ENCODE assay signal across 22 mouse cellular contexts in the genomic region with DNA sequence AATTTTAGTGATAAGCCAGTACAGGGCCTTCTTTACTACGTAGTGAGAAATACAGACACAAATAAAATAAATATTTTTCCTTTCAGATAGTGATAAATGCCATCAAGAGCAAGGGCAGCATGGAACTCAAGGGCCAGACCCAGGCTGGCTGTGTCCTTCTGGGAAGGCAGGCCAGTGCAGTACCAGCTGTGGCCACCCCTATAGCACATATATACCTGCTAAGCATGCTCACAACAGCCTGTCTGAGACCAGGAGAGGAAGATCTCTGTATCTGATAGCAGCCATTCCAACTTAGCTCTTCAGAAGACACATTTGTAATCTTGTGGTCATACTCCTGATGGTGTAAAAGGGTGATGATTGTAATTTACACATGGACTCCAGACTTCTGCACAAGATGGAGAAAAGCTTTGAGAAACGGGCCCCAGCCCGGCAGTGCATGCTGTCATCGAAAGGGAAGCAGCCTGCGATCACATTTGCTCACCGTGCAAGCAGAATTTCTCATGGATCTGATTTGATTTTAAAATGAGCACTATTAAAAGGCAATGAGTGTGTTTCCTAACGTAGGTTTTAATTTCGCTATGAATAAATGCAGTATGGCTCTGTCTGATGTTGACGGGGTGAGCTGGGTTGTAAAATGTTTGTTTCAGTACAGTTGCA.
DNase-seq lines count a peak whose midpoint lies in the region; ATAC-seq lines count a peak whose summit lies in the region.
"Had no signal": no experiment of that assay in that cellular context is flagged by ENCODE, and none has a peak within 500 bp of the region (broad histone marks: within the 10 kb centered on the region; RNA-seq: fewer than 3 reads in every experiment).

No protein-coding gene starts in this region.

- H3K9ac ChIP-seq in forebrain, embryonic 14.5 days (ENCODE audit: low read length), result no peak overlapping the region
- no peak overlapping the region for H3K9ac ChIP-seq in forebrain, embryonic 13.5 days
- H3K9ac ChIP-seq in midbrain, embryonic 15.5 days, result no peak overlapping the region
- no peak overlapping the region for H3K9ac ChIP-seq in midbrain, embryonic 11.5 days (ENCODE audit: low read length)
- no peak overlapping the region for H3K9ac ChIP-seq in limb, embryonic 15.5 days
- H3K9ac ChIP-seq: liver, embryonic 13.5 days; lung, embryonic 15.5 days; midbrain, embryonic 12.5 days had no signal

- DNase-seq in forebrain, embryonic 14.5 days (ENCODE audit: low spot score), result peak; percentile 8
- peak; percentile 23 to 53 for DNase-seq in layer of hippocampus, adult 18-20 months (ENCODE audit: low spot score in 2 of 2)
- DNase-seq in layer of hippocampus, adult 11-12 months (ENCODE audit: low spot score), result no peak
- DNase-seq in midbrain, embryonic 11.5 days (ENCODE audit: low spot score, missing footprints), result no peak
- no peak for DNase-seq in liver
- DNase-seq: adrenal gland, adult 2 months; cerebellum, adult 9-10 months; gastrocnemius, postnatal 25 days; heart, adult 2 months; heart, postnatal 36 days; kidney, adult 18-20 months; left cerebral cortex, postnatal 4 days; liver, embryonic 13.5 days; lung, postnatal 4 days; thymus, postnatal 36 days had no signal

- no peaks in the 10 kb centered on the region for H3K9me3 ChIP-seq in forebrain, embryonic 14.5 days (replicated peaks; ENCODE audit: control insufficient read depth, low read length)
- no peaks in the 10 kb centered on the region for H3K9me3 ChIP-seq in forebrain, embryonic 13.5 days (replicated peaks)
- H3K9me3 ChIP-seq in midbrain, embryonic 15.5 days, result no peaks in the 10 kb centered on the region
- no peaks in the 10 kb centered on the region for H3K9me3 ChIP-seq in midbrain, embryonic 11.5 days (ENCODE audit: control insufficient read depth, low read length)
- H3K9me3 ChIP-seq in limb, embryonic 15.5 days, result no peaks in the 10 kb centered on the region
- H3K9me3 ChIP-seq: embryonic facial prominence, embryonic 10.5 days; liver, embryonic 13.5 days; lung, embryonic 15.5 days; midbrain, embryonic 12.5 days had no signal

- 0 out of 2 replicates have a peak, but pooled peaks cover 2% of the 10 kb centered on the region for H3K4me1 ChIP-seq in forebrain, embryonic 14.5 days (ENCODE audit: control insufficient read depth, insufficient read depth, low read length)
- peaks cover 9% of the 10 kb centered on the region for H3K4me1 ChIP-seq in forebrain, embryonic 13.5 days
- peaks cover 10% of the 10 kb centered on the region for H3K4me1 ChIP-seq in midbrain, embryonic 15.5 days
- H3K4me1 ChIP-seq in midbrain, embryonic 11.5 days (ENCODE audit: control insufficient read depth, insufficient read depth, low read length), result no peaks in the 10 kb centered on the region
- peaks cover 4% of the 10 kb centered on the region for H3K4me1 ChIP-seq in limb, embryonic 15.5 days
- H3K4me1 ChIP-seq: liver, embryonic 13.5 days; lung, embryonic 15.5 days had no signal

- no peaks in the 10 kb centered on the region for H3K36me3 ChIP-seq in forebrain, embryonic 14.5 days (ENCODE audit: control insufficient read depth, insufficient read depth, low read length)
- H3K36me3 ChIP-seq in forebrain, embryonic 13.5 days (ENCODE audit: poor library complexity, severe bottlenecking), result no peaks in the 10 kb centered on the region
- H3K36me3 ChIP-seq in midbrain, embryonic 15.5 days (replicated peaks), result no peaks in the 10 kb centered on the region
- no peaks in the 10 kb centered on the region for H3K36me3 ChIP-seq in midbrain, embryonic 11.5 days (ENCODE audit: control insufficient read depth, insufficient read depth, low read length)
- H3K36me3 ChIP-seq in limb, embryonic 15.5 days, result no peaks in the 10 kb centered on the region
- H3K36me3 ChIP-seq: embryonic facial prominence, embryonic 10.5 days; liver, embryonic 13.5 days; lung, embryonic 15.5 days; midbrain, embryonic 12.5 days had no signal

- no peaks in the 10 kb centered on the region for H3K27me3 ChIP-seq in forebrain, embryonic 14.5 days (replicated peaks; ENCODE audit: control insufficient read depth, insufficient read depth, low read length)
- H3K27me3 ChIP-seq in forebrain, embryonic 13.5 days, result no peaks in the 10 kb centered on the region
- H3K27me3 ChIP-seq in midbrain, embryonic 15.5 days (replicated peaks), result no peaks in the 10 kb centered on the region
- no peaks in the 10 kb centered on the region for H3K27me3 ChIP-seq in midbrain, embryonic 11.5 days (ENCODE audit: control insufficient read depth, insufficient read depth, low read length)
- no peaks in the 10 kb centered on the region for H3K27me3 ChIP-seq in limb, embryonic 15.5 days
- H3K27me3 ChIP-seq: liver, embryonic 13.5 days; lung, embryonic 15.5 days; midbrain, embryonic 12.5 days had no signal

- WGBS in forebrain, embryonic 14.5 days, result 75% methylated on average over 9 of the region's 9 CpGs
- WGBS in forebrain, embryonic 13.5 days, result 70% methylated on average over 9 of the region's 9 CpGs
- WGBS in midbrain, embryonic 15.5 days, result 69% methylated on average over 9 of the region's 9 CpGs
- WGBS in midbrain, embryonic 11.5 days, result 93% methylated on average over 9 of the region's 9 CpGs
- 53% methylated on average over 9 of the region's 9 CpGs for WGBS in limb, embryonic 15.5 days

- ATAC-seq in forebrain, embryonic 14.5 days, result no peak
- no peak for ATAC-seq in forebrain, embryonic 13.5 days
- no peak for ATAC-seq in midbrain, embryonic 15.5 days (replicated peaks)
- ATAC-seq in midbrain, embryonic 11.5 days (ENCODE audit: low FRiP score), result no peak
- no peak for ATAC-seq in limb, embryonic 15.5 days (ENCODE audit: insufficient number of reproducible peaks, low FRiP score, low TSS enrichment, low read depth)

- no peak overlapping the region for H3K4me2 ChIP-seq in forebrain, embryonic 14.5 days (ENCODE audit: low read length)
- no peak overlapping the region for H3K4me2 ChIP-seq in forebrain, embryonic 13.5 days
- H3K4me2 ChIP-seq in midbrain, embryonic 15.5 days, result no peak overlapping the region
- no peak overlapping the region for H3K4me2 ChIP-seq in midbrain, embryonic 11.5 days
- H3K4me2 ChIP-seq in limb, embryonic 15.5 days, result no peak overlapping the region
- H3K4me2 ChIP-seq: liver, embryonic 13.5 days; lung, embryonic 15.5 days; midbrain, embryonic 12.5 days had no signal

- H3K27ac ChIP-seq in forebrain, embryonic 14.5 days (ENCODE audit: low read depth, low read length), result no peak overlapping the region
- no peak overlapping the region for H3K27ac ChIP-seq in forebrain, embryonic 13.5 days
- H3K27ac ChIP-seq in midbrain, embryonic 15.5 days, result peak overlapping the region; percentile 32; the same call in 1 of the 2 replicates
- no peak overlapping the region for H3K27ac ChIP-seq in midbrain, embryonic 11.5 days (ENCODE audit: low read depth, low read length)
- H3K27ac ChIP-seq in limb, embryonic 15.5 days, result 0 out of 2 replicates have a peak overlapping the region, but pooled peaks have one; percentile 35
- H3K27ac ChIP-seq: embryonic facial prominence, embryonic 10.5 days; heart, adult 2 months; kidney, postnatal 0 days; liver, embryonic 13.5 days; lung, embryonic 15.5 days; midbrain, embryonic 12.5 days had no signal

- no peak overlapping the region for H3K4me3 ChIP-seq in forebrain, embryonic 14.5 days (ENCODE audit: low read depth, low read length)
- no peak overlapping the region for H3K4me3 ChIP-seq in forebrain, embryonic 13.5 days
- no peak overlapping the region for H3K4me3 ChIP-seq in midbrain, embryonic 15.5 days
- H3K4me3 ChIP-seq in midbrain, embryonic 11.5 days (ENCODE audit: low read depth, low read length), result no peak overlapping the region
- H3K4me3 ChIP-seq in limb, embryonic 15.5 days, result no peak overlapping the region
- H3K4me3 ChIP-seq: embryonic facial prominence, embryonic 10.5 days; heart, adult 2 months; liver, embryonic 13.5 days; lung, embryonic 15.5 days; midbrain, embryonic 12.5 days had no signal

Comparison
In these comparisons a context has a peak if more than half of its experiments do, and no peak if none do; other contexts are left out.
1. DNase-seq: peak in forebrain, embryonic 14.5 days (single experiment) and layer of hippocampus, adult 18-20 months (2 of 2); none in layer of hippocampus, adult 11-12 months (single experiment), midbrain, embryonic 11.5 days (single experiment) and liver (single experiment).
2. H3K27ac ChIP-seq: peak in midbrain, embryonic 15.5 days (single experiment) and limb, embryonic 15.5 days (single experiment); none in forebrain, embryonic 14.5 days (single experiment), forebrain, embryonic 13.5 days (single experiment) and midbrain, embryonic 11.5 days (single experiment).